Mouse (Mus musculus): ENCODE results near the gene Hfe2.

GRCm38 (mm10) chr3:96545565-96545964, 20.6 kb downstream of the Hfe2 start:
- TF ChIP-seq CTCF (IDR thresholded peaks at IDR 0.05; ENCODE audit: low read depth, low read length): no peak
- no peak for TF ChIP-seq GATA2 (IDR thresholded peaks at IDR 0.05; ENCODE audit: borderline replicate concordance, low read depth, low read length)
- TF ChIP-seq GATA1 (IDR thresholded peaks at IDR 0.05; ENCODE audit: borderline replicate concordance, low read length): no peak
- no peak for TF ChIP-seq POLR2AphosphoS5 (IDR thresholded peaks at IDR 0.05; ENCODE audit: insufficient replicate concordance, low read depth, low read length)
- no peak for TF ChIP-seq TAL1 (conservative IDR thresholded peaks at IDR 0.05; ENCODE audit: low read depth, low read length)

Measured in G1E (cell line).